ENCODE assay signal across 11 mouse cellular contexts in the genomic region with DNA sequence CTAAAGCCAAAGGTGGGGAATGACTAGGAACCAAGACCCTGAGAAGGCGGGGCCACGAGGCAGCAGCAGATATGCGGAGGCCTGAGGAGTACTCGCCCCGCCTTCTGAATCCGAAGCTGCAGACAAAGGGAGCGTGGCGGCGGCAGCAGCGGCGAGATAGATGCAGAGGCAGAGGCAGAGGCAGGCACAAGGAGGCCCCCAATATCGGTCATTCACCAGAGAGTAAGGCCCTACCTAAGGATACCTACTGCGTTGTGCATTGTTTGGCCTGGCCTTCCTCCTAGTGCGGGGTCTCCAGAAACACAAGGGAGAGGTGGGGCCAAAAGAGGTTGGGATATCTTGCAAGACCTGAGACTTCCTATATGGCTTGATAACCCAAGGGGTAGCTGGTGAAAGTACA. TPM values are rescaled to one million over a fixed set of nuclear protein-coding genes. Genes with fewer than 3 reads are reported as not detected.
DNase-seq lines count a peak whose midpoint lies in the region; ATAC-seq and TF ChIP-seq lines count a peak whose summit lies in the region.
"Had no signal": no experiment of that assay in that cellular context is flagged by ENCODE, and none has a peak within 500 bp of the region (broad histone marks: within the 10 kb centered on the region; RNA-seq: fewer than 3 reads in every experiment).

No protein-coding gene starts in this region.

- no peak overlapping the region for H3K9ac ChIP-seq in heart, postnatal 0 days (replicated peaks; ENCODE audit: low read depth, low read length)
- peak overlapping the region; percentile 34 for H3K9ac ChIP-seq in hindbrain, embryonic 15.5 days
- H3K9ac ChIP-seq in neural tube, embryonic 11.5 days (ENCODE audit: low read length), result peak overlapping the region; percentile 68

- H3K36me3 ChIP-seq in heart, postnatal 0 days (replicated peaks; ENCODE audit: control insufficient read depth, insufficient read depth, low read length), result no peaks in the 10 kb centered on the region
- H3K36me3 ChIP-seq in hindbrain, embryonic 15.5 days, result no peaks in the 10 kb centered on the region
- no peaks in the 10 kb centered on the region for H3K36me3 ChIP-seq in neural tube, embryonic 11.5 days (ENCODE audit: control insufficient read depth, insufficient read depth, low read length)

- 11% methylated on average over 14 of the region's 14 CpGs for WGBS in heart, postnatal 0 days
- WGBS in hindbrain, embryonic 15.5 days, result 18% methylated on average over 14 of the region's 14 CpGs
- 23% methylated on average over 14 of the region's 14 CpGs for WGBS in neural tube, embryonic 11.5 days

- no peak for TF ChIP-seq EP300 in heart, postnatal 0 days (IDR thresholded peaks at IDR 0.05; ENCODE audit: low read depth)

- H3K4me2 ChIP-seq in heart, postnatal 0 days (ENCODE audit: low read depth, low read length), result peak overlapping the region; percentile 39; the same call in 1 of the 2 replicates
- H3K4me2 ChIP-seq in hindbrain, embryonic 15.5 days, result peak overlapping the region; percentile 53
- H3K4me2 ChIP-seq in neural tube, embryonic 11.5 days (ENCODE audit: low read depth), result peak overlapping the region; percentile 30

- H3K9me3 ChIP-seq in heart, postnatal 0 days (replicated peaks; ENCODE audit: control insufficient read depth, low read length), result no peaks in the 10 kb centered on the region
- no peaks in the 10 kb centered on the region for H3K9me3 ChIP-seq in hindbrain, embryonic 15.5 days
- H3K9me3 ChIP-seq in neural tube, embryonic 11.5 days (ENCODE audit: control insufficient read depth, low read length), result no peaks in the 10 kb centered on the region

- ATAC-seq in heart, postnatal 0 days (ENCODE audit: insufficient read depth, low read depth), result no peak
- peak; percentile 88 for ATAC-seq in hindbrain, embryonic 15.5 days (ENCODE audit: low FRiP score, low read depth)
- ATAC-seq in neural tube, embryonic 11.5 days (ENCODE audit: insufficient read depth, low FRiP score, low TSS enrichment), result 0 out of 2 replicates have a peak, but pooled peaks have one; percentile 50

- H3K4me3 ChIP-seq in heart, postnatal 0 days (ENCODE audit: low read depth, low read length), result no peak overlapping the region; the same call in 1 of the 2 replicates
- H3K4me3 ChIP-seq in hindbrain, embryonic 15.5 days, result peak overlapping the region; percentile 29
- H3K4me3 ChIP-seq in neural tube, embryonic 11.5 days (ENCODE audit: low read depth, low read length), result peak overlapping the region; percentile 21

- no peak for DNase-seq in heart, postnatal 0 days (ENCODE audit: low spot score)
- no peak for DNase-seq in heart, adult 18-20 months
- DNase-seq in embryo, embryonic 11 days, result peak; percentile 71
- DNase-seq in neural tube, embryonic 11.5 days (ENCODE audit: low spot score), result peak; percentile 67
- DNase-seq in frontal cortex, postnatal 36 days (ENCODE audit: low spot score in 2 of 2), result no peak
- no peak for DNase-seq in layer of hippocampus, adult 8-10 months (ENCODE audit: low spot score in 2 of 2)
- no peak for DNase-seq in gastrocnemius, postnatal 36 days
- DNase-seq: cerebellum, adult 9-10 months; spleen, adult 18-20 months had no signal

- no peak for TF ChIP-seq CTCF in heart, postnatal 0 days (IDR thresholded peaks at IDR 0.05; ENCODE audit: low read depth)

- intact Hi-C loops in gastrocnemius, postnatal 36 days (cut with DNase I), result no loop called here

- no peaks in the 10 kb centered on the region for H3K4me1 ChIP-seq in heart, postnatal 0 days (ENCODE audit: control insufficient read depth, insufficient read depth)
- H3K4me1 ChIP-seq in hindbrain, embryonic 15.5 days (replicated peaks), result 0 out of 2 replicates have a peak, but pooled peaks cover 4% of the 10 kb centered on the region
- H3K4me1 ChIP-seq in neural tube, embryonic 11.5 days (ENCODE audit: control insufficient read depth, insufficient read depth, low read length), result no peaks in the 10 kb centered on the region

- no peaks in the 10 kb centered on the region for H3K27me3 ChIP-seq in heart, postnatal 0 days (ENCODE audit: control insufficient read depth, insufficient read depth, low read length)
- H3K27me3 ChIP-seq in hindbrain, embryonic 15.5 days, result no peaks in the 10 kb centered on the region
- H3K27me3 ChIP-seq in neural tube, embryonic 11.5 days (ENCODE audit: control insufficient read depth, insufficient read depth, low read length), result no peaks in the 10 kb centered on the region

- H3K27ac ChIP-seq in heart, postnatal 0 days (ENCODE audit: low read depth), result no peak overlapping the region
- H3K27ac ChIP-seq in hindbrain, embryonic 15.5 days (replicated peaks), result peak overlapping the region; percentile 82
- no peak overlapping the region for H3K27ac ChIP-seq in neural tube, embryonic 11.5 days (ENCODE audit: low read depth, low read length)

RNA-seq across cellular contexts. Expression of a gene that starts 9.7 kb away (rescaled TPM):
- 2.0 and 2.6 TPM in 2 replicates for total RNA-seq in heart, postnatal 0 days (2014; rRNA removed; ENCODE audit: low replicate concordance)
- 0.08 and 0.12 TPM in 2 replicates for polyA plus RNA-seq in heart, postnatal 0 days (2015; fragmentation: Nextera tagmentation; extraction: Ambion mirVana)
- 1 to 10 TPM; 1.3 to 1.6 TPM for total RNA-seq in heart, adult 18-20 months (2021)
- 4.5 and 4.7 TPM in 2 replicates for polyA plus RNA-seq in hindbrain, embryonic 15.5 days (2015; fragmentation: Nextera tagmentation; extraction: Ambion mirVana)
- polyA plus RNA-seq in neural tube, embryonic 11.5 days (2014; fragmentation: Nextera tagmentation; extraction: Ambion mirVana), result 1.1 and 1.7 TPM in 2 replicates
- total RNA-seq in layer of hippocampus, adult 8-10 months (2022), result 100 to 1,000 TPM in 1 of 4 experiments, 10 to 100 TPM in 3; 90.5 to 100 (median 95.6) TPM
- under 1 TPM; 0.56 to 0.96 TPM for total RNA-seq in gastrocnemius, postnatal 36 days (2021)

RNA-seq across cellular contexts. Expression of a gene that starts 28.2 kb away (rescaled TPM):
- 122 and 146 TPM in 2 replicates for total RNA-seq in heart, postnatal 0 days (2014; rRNA removed; ENCODE audit: low replicate concordance)
- 181 and 194 TPM in 2 replicates for polyA plus RNA-seq in heart, postnatal 0 days (2015; fragmentation: Nextera tagmentation; extraction: Ambion mirVana)
- 10 to 100 TPM; 79.3 to 80.7 TPM for total RNA-seq in heart, adult 18-20 months (2021)
- 143 and 154 TPM in 2 replicates for polyA plus RNA-seq in hindbrain, embryonic 15.5 days (2015; fragmentation: Nextera tagmentation; extraction: Ambion mirVana)
- 134 and 136 TPM in 2 replicates for polyA plus RNA-seq in neural tube, embryonic 11.5 days (2014; fragmentation: Nextera tagmentation; extraction: Ambion mirVana)
- 100 to 1,000 TPM in 2 of 4 experiments, 10 to 100 TPM in 2; 87.5 to 127 (median 98.2) TPM for total RNA-seq in layer of hippocampus, adult 8-10 months (2022)
- 10 to 100 TPM; 69.3 to 83.2 TPM for total RNA-seq in gastrocnemius, postnatal 36 days (2021)

RNA-seq across cellular contexts. Expression of a gene that starts 28.4 kb away (rescaled TPM):
- total RNA-seq in heart, postnatal 0 days (2014; rRNA removed; ENCODE audit: low replicate concordance), result 854 and 913 TPM in 2 replicates
- polyA plus RNA-seq in heart, postnatal 0 days (2015; fragmentation: Nextera tagmentation; extraction: Ambion mirVana), result 632 and 648 TPM in 2 replicates
- 100 to 1,000 TPM; 642 to 677 TPM for total RNA-seq in heart, adult 18-20 months (2021)
- 252 and 268 TPM in 2 replicates for polyA plus RNA-seq in hindbrain, embryonic 15.5 days (2015; fragmentation: Nextera tagmentation; extraction: Ambion mirVana)
- polyA plus RNA-seq in neural tube, embryonic 11.5 days (2014; fragmentation: Nextera tagmentation; extraction: Ambion mirVana), result 197 and 198 TPM in 2 replicates
- 100 to 1,000 TPM; 200 to 214 (median 203) TPM for total RNA-seq in layer of hippocampus, adult 8-10 months (2022)
- 100 to 1,000 TPM; 401 to 409 TPM for total RNA-seq in gastrocnemius, postnatal 36 days (2021)

RNA-seq across cellular contexts. Expression of a gene that starts 40.9 kb away (rescaled TPM):
- total RNA-seq in heart, postnatal 0 days (2014; rRNA removed; ENCODE audit: low replicate concordance), result 82.0 and 94.2 TPM in 2 replicates
- polyA plus RNA-seq in heart, postnatal 0 days (2015; fragmentation: Nextera tagmentation; extraction: Ambion mirVana), result 70.5 and 73.1 TPM in 2 replicates
- total RNA-seq in heart, adult 18-20 months (2021), result 10 to 100 TPM; 23.9 to 26.0 TPM
- polyA plus RNA-seq in hindbrain, embryonic 15.5 days (2015; fragmentation: Nextera tagmentation; extraction: Ambion mirVana), result 1.4 and 1.9 TPM in 2 replicates
- polyA plus RNA-seq in neural tube, embryonic 11.5 days (2014; fragmentation: Nextera tagmentation; extraction: Ambion mirVana), result 6.2 and 7.2 TPM in 2 replicates
- 10 to 100 TPM in 1 of 4 experiments, 1 to 10 TPM in 3; 7.5 to 10.4 (median 8.1) TPM for total RNA-seq in layer of hippocampus, adult 8-10 months (2022)
- 10 to 100 TPM; 43.5 to 47.5 TPM for total RNA-seq in gastrocnemius, postnatal 36 days (2021)
- total RNA-seq: liver, adult 2 months had no signal

RNA-seq across cellular contexts. Expression of a gene that starts 58.2 kb away (rescaled TPM):
- total RNA-seq in heart, postnatal 0 days (2014; rRNA removed; ENCODE audit: low replicate concordance), result 0.31 and 3.4 TPM in 2 replicates
- polyA plus RNA-seq in heart, postnatal 0 days (2015; fragmentation: Nextera tagmentation; extraction: Ambion mirVana), result 0.67 and 0.81 TPM in 2 replicates
- 1 to 10 TPM; 1.7 to 2.0 TPM for total RNA-seq in heart, adult 18-20 months (2021)
- 0.79 and 1.1 TPM in 2 replicates for polyA plus RNA-seq in hindbrain, embryonic 15.5 days (2015; fragmentation: Nextera tagmentation; extraction: Ambion mirVana)
- 0.09 TPM in 1 of 2 replicates, not detected in the other for polyA plus RNA-seq in neural tube, embryonic 11.5 days (2014; fragmentation: Nextera tagmentation; extraction: Ambion mirVana)
- total RNA-seq in layer of hippocampus, adult 8-10 months (2022), result 10 to 100 TPM; 14.3 to 17.3 (median 15.5) TPM
- under 1 TPM; 0.64 TPM for total RNA-seq in gastrocnemius, postnatal 36 days (2021)

Comparison
In these comparisons a context has a peak if more than half of its experiments do, and no peak if none do; other contexts are left out.
1. DNase-seq: peak in embryo, embryonic 11 days (single experiment) and neural tube, embryonic 11.5 days (single experiment); none in heart, postnatal 0 days (single experiment), heart, adult 18-20 months (0 of 2), frontal cortex, postnatal 36 days (0 of 2), layer of hippocampus, adult 8-10 months (0 of 2) and gastrocnemius, postnatal 36 days (0 of 2).
2. RNA of a gene that starts 9.7 kb away (total RNA-seq): 90.5 to 100 TPM in layer of hippocampus, adult 8-10 months; 2.0 to 2.6 TPM in heart, postnatal 0 days, 1.3 to 1.6 TPM in heart, adult 18-20 months and 0.56 to 0.96 TPM in gastrocnemius, postnatal 36 days; every median in the first group is over 10 times any median in the second.
3. Peak in every context shown above with its lines, with median percentiles within 50 percentile points of each other: H3K4me2 ChIP-seq.